Mouse (Mus musculus) thymus, adult 2 months (tissue): ENCODE data around the gene Dennd2a.

Experiments
- CTCF ChIP-seq: fragments of 200-500 bp; IDR thresholded peaks from 2 replicates; pipeline ENCODE4 v1.5.1; 2012; ENCODE audit warnings: mild to moderate bottlenecking, control low read depth, low read length, moderate library complexity, borderline replicate concordance; ENCODE audit not compliant: control insufficient read depth, poor library complexity, insufficient read depth; ENCODE audit errors: extremely low read depth
- POLR2A ChIP-seq: fragments of 200-500 bp; IDR thresholded peaks from 2 replicates; pipeline ENCODE4 v1.6.1; 2012; ENCODE audit warnings: mild to moderate bottlenecking, low read length, control low read depth, moderate library complexity; ENCODE audit not compliant: control insufficient read depth, poor library complexity, insufficient read depth; ENCODE audit errors: extremely low read depth

DNA sequence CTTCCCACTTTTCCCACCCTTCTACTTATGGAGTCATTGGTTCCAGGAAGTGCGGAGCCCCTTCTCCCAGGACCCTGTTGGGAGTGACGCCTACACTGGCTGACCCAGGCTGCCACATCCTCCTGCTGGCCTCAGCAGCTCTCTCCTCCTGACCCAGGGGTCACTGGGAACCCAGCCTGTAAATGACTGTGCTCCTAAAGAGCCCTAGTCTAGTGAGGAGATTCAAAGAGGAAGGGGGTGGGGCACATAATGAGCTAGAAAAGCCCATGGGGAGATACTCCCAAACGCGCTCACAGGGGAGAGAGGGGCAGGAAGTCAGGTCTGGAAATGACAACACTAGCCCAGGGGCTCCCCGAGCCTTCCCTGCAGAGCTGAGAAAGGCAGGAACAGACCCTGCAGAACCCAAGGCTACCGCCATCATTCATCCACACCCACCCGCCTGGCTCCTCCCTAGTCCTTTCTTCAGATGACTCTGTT is 17.9 kb downstream of the Dennd2a start:
- no peak for TF ChIP-seq CTCF
- no peak for TF ChIP-seq POLR2A
